Mouse (Mus musculus): ENCODE data around the gene Carmil1. TPM values are rescaled to one million over a fixed set of nuclear protein-coding genes. Genes with fewer than 3 reads are reported as not detected.
A peak's percentile ranks its signal among the peaks of the same experiment; 100 is the strongest.

The Carmil1 gene
- total and polyA plus RNA-seq, 2 experiments: 2.9 to 7.7 TPM

DNA sequence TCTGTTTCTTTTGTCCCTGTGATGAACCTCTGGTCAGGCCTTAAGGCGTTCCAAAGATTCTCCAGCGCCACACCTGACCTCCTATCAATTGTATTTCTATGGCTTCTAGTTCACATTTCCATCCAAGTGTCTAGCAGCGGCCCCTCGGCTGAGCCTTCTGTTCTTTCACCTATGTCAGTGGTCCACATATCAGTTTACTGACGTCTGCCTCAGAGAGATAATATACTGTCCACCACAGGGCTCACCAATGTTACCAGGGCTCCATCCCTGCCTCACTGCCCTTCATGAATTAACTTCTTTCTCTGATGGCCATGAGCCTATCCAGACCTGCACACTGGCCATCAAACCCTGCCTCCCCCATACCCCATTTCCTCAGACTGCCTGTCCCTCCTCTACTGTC lies 149.3 kb downstream of the Carmil1 start:
- Histone ChIP-seq H3K79me2 (ENCODE audit: control insufficient read depth, insufficient read depth, low read length) (no peaks in the 10 kb centered on the region), H3K9ac (ENCODE audit: low read depth, low read length) (no peak overlapping the region), H3K4me1 (ENCODE audit: control insufficient read depth, insufficient read depth, low read length) (no peaks in the 10 kb centered on the region), H3K4me3 (ENCODE audit: insufficient read depth, low read depth, low read length) (no peak overlapping the region), H3K36me3 (ENCODE audit: control insufficient read depth, insufficient read depth, low read length) (peaks cover 15% of the 10 kb centered on the region), H3K27ac (replicated peaks; ENCODE audit: insufficient read depth, low read depth, low read length) (no peak overlapping the region), H3K27me3 (ENCODE audit: control insufficient read depth, insufficient read depth, low read length) (no peaks in the 10 kb centered on the region)
- 96% methylated on average over 5 of the region's 5 CpGs for WGBS
- DNase-seq (ENCODE audit: extremely low read depth, low read depth, low spot score): no peak
- TF ChIP-seq POLR2A (IDR thresholded peaks at IDR 0.05; ENCODE audit: extremely low read depth, insufficient read depth, low read length) (no peak), CTCF (IDR thresholded peaks at IDR 0.05; ENCODE audit: low read depth, low read length) (no peak)

DNA sequence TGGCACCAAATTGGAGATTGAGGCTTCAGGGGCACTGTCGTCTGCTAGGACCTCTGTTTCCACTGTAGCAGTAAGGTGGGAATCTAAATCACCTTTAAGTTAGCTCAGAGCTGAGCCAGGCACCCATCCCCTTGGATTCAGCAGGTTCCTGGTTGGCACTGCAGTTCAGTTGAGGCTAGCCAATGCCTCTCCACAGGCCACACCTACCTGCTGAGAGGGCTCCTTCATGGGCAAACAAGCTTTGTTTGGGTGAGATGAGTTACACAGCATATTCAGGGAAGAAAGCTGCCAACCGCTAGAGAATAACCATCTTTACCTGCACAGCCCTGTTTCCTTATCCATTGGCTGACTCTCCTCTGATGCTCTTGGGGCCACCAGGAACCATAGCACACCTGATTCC lies 149.9 kb downstream of the Carmil1 start:
- Histone ChIP-seq H3K4me3 (ENCODE audit: insufficient read depth, low read depth, low read length) (no peak overlapping the region), H3K27ac (replicated peaks; ENCODE audit: insufficient read depth, low read depth, low read length) (no peak overlapping the region), H3K36me3 (ENCODE audit: control insufficient read depth, insufficient read depth, low read length) (peaks cover 15% of the 10 kb centered on the region), H3K9ac (ENCODE audit: low read depth, low read length) (no peak overlapping the region), H3K4me1 (ENCODE audit: control insufficient read depth, insufficient read depth, low read length) (no peaks in the 10 kb centered on the region), H3K27me3 (ENCODE audit: control insufficient read depth, insufficient read depth, low read length) (no peaks in the 10 kb centered on the region), H3K79me2 (ENCODE audit: control insufficient read depth, insufficient read depth, low read length) (no peaks in the 10 kb centered on the region)
- 98% methylated on average over 2 of the region's 2 CpGs for WGBS
- no peak for DNase-seq (ENCODE audit: extremely low read depth, low read depth, low spot score)
- TF ChIP-seq CTCF (IDR thresholded peaks at IDR 0.05; ENCODE audit: low read depth, low read length) (no peak), POLR2A (IDR thresholded peaks at IDR 0.05; ENCODE audit: extremely low read depth, insufficient read depth, low read length) (no peak)

DNA sequence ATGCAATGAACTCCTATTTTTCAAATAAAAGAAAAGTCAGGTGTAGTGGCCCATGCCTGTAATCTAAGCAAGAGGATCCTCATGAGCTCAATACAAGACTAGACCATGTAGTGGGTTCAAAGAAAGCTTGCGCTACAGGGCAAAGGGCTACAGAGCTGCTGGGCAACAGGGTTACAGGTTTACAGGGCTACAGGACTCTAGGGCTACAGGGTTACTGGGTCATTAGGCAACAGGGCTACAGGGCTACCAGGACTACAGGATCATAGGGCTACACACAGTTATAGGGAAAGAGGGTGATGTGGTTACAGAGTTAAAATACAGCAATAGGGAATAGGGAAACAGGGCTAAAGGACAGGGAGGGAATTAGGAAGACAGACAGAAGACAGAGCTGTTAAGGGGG lies 151.9 kb downstream of the Carmil1 start:
- TF ChIP-seq CTCF (IDR thresholded peaks at IDR 0.05; ENCODE audit: low read depth, low read length) (no peak), POLR2A (IDR thresholded peaks at IDR 0.05; ENCODE audit: extremely low read depth, insufficient read depth, low read length) (no peak)
- 70% methylated on average over 1 of the region's 1 CpGs for WGBS

DNA sequence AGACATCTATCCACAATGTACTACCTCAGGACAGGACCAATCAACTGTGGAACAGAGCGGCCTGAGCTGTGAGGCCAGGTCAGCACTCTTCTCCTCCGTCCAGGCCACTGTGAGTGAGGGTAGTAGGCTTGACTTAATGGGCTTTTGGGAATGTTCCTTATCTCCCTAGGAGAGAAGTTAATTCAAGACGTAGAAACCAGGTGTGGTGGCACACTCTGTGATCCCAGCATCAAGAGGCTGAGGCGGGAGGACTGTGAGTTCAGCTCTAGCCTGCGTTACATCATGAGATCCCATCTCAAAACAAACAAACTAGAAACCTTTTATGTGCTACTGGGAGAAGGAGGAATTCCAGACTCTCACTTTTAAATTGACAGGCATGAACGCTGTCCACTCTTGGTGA lies 154.7 kb downstream of the Carmil1 start:
- TF ChIP-seq CTCF (IDR thresholded peaks at IDR 0.05; ENCODE audit: low read depth, low read length) (no peak), POLR2A (IDR thresholded peaks at IDR 0.05; ENCODE audit: extremely low read depth, insufficient read depth, low read length) (no peak)
- Histone ChIP-seq H3K27me3 (ENCODE audit: control insufficient read depth, insufficient read depth, low read length) (no peaks in the 10 kb centered on the region), H3K4me1 (ENCODE audit: control insufficient read depth, insufficient read depth, low read length) (peaks cover 6% of the 10 kb centered on the region; the same call in 1 of the 2 replicates), H3K36me3 (ENCODE audit: control insufficient read depth, insufficient read depth, low read length) (peaks cover 17% of the 10 kb centered on the region), H3K79me2 (ENCODE audit: control insufficient read depth, insufficient read depth, low read length) (no peaks in the 10 kb centered on the region), H3K9ac (ENCODE audit: low read depth, low read length) (no peak overlapping the region), H3K27ac (replicated peaks; ENCODE audit: insufficient read depth, low read depth, low read length) (no peak overlapping the region), H3K4me3 (ENCODE audit: insufficient read depth, low read depth, low read length) (no peak overlapping the region)
- DNase-seq (ENCODE audit: extremely low read depth, low read depth, low spot score): no peak
- WGBS: 88% methylated on average over 6 of the region's 6 CpGs

More for the DNA sequence above, 151.9 kb downstream of the Carmil1 start:
- Histone ChIP-seq H3K27ac (replicated peaks; ENCODE audit: insufficient read depth, low read depth, low read length) (no peak overlapping the region), H3K79me2 (ENCODE audit: control insufficient read depth, insufficient read depth, low read length) (no peaks in the 10 kb centered on the region), H3K4me1 (ENCODE audit: control insufficient read depth, insufficient read depth, low read length) (no peaks in the 10 kb centered on the region), H3K27me3 (ENCODE audit: control insufficient read depth, insufficient read depth, low read length) (no peaks in the 10 kb centered on the region), H3K36me3 (ENCODE audit: control insufficient read depth, insufficient read depth, low read length) (peaks cover 11% of the 10 kb centered on the region; the same call in 1 of the 2 replicates), H3K4me3 (ENCODE audit: insufficient read depth, low read depth, low read length) (no peak overlapping the region), H3K9ac (ENCODE audit: low read depth, low read length) (no peak overlapping the region)
- peak; percentile 55 for DNase-seq (ENCODE audit: extremely low read depth, low read depth, low spot score)

DNA sequence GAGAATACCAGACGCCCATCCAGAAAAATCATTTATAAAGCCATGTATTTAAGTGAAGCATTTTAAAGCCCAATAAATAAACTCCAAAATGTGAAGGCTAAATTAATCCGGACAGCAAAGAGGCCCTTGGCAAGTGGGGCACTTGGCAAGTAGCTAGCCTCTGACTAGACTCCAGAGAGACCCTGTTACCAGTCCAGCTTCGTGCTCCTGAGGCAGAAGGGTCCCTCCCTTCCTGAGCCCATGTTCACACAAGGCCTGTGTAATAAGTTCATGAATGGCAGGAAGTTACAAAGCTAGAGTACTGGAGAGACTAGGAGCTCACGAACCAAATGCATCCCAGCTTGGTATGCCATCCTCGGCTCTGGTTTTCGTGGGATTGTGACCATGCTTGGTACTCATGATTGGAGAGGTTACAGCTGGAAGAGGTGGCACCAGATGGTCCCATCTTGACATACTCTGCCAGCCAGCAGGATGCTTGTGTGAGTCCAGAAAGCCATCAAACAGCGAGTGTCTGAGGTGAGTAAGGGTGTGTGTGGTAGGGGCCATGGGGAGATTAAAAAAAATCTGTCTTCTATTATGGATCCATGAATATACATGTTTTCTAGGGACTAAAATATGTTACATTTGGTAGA lies 163.3 kb downstream of the Carmil1 start:
- Histone ChIP-seq H3K36me3 (ENCODE audit: control insufficient read depth, insufficient read depth, low read length) (peaks cover 30% of the 10 kb centered on the region), H3K79me2 (ENCODE audit: control insufficient read depth, insufficient read depth, low read length) (no peaks in the 10 kb centered on the region), H3K9ac (ENCODE audit: low read depth, low read length) (no peak overlapping the region), H3K27ac (replicated peaks; ENCODE audit: insufficient read depth, low read depth, low read length) (no peak overlapping the region), H3K4me3 (ENCODE audit: insufficient read depth, low read depth, low read length) (no peak overlapping the region), H3K4me1 (ENCODE audit: control insufficient read depth, insufficient read depth, low read length) (no peaks in the 10 kb centered on the region), H3K27me3 (ENCODE audit: control insufficient read depth, insufficient read depth, low read length) (no peaks in the 10 kb centered on the region)
- 88% methylated on average over 7 of the region's 7 CpGs for WGBS
- TF ChIP-seq POLR2A (IDR thresholded peaks at IDR 0.05; ENCODE audit: extremely low read depth, insufficient read depth, low read length) (no peak), CTCF (IDR thresholded peaks at IDR 0.05; ENCODE audit: low read depth, low read length) (no peak)
- DNase-seq (ENCODE audit: extremely low read depth, low read depth, low spot score): no peak

DNA sequence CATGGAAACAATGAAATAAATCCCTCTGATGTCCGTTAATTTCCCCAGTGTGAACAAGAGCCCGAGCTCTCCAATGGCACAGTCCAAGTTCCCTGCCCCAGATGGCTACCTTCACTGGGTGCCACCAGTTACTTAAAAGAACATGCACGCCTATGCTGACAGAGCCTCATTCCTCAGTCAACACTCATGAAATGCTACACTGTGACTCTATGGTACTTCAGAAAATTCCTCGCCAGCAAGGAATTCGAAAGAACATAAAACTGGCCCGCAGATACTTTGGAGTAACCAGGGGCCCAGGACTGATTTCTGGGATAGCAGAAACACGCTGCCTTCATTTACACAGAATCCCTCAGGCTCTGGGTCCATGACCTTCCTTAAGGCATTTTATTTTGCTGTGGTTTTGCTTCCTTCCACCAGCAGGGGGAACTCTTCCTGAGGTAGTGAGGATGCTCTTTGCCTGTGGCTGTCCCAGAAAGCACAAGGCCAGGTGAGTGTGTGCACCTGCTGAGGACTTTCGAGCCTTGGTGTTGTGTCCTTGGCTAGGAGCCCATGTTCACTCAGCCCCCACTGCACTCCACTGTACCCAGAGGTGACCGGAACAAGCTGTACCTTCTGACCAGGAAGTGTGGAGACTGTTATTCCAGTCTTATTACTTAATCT lies 167.8 kb downstream of the Carmil1 start:
- no peak overlapping the region for H3K4me3 ChIP-seq (ENCODE audit: insufficient read depth, low read depth, low read length)
- no peaks in the 10 kb centered on the region for H3K79me2 ChIP-seq (ENCODE audit: control insufficient read depth, insufficient read depth, low read length)
- no peaks in the 10 kb centered on the region for H3K27me3 ChIP-seq (ENCODE audit: control insufficient read depth, insufficient read depth, low read length)
- TF ChIP-seq CTCF (IDR thresholded peaks at IDR 0.05; ENCODE audit: low read depth, low read length): peak; percentile 60
- no peak for TF ChIP-seq POLR2A (IDR thresholded peaks at IDR 0.05; ENCODE audit: extremely low read depth, insufficient read depth, low read length)
- H3K9ac ChIP-seq (ENCODE audit: low read depth, low read length): no peak overlapping the region
- peak; percentile 33 for DNase-seq (ENCODE audit: extremely low read depth, low read depth, low spot score)
- H3K4me1 ChIP-seq (ENCODE audit: control insufficient read depth, insufficient read depth, low read length): no peaks in the 10 kb centered on the region
- H3K36me3 ChIP-seq (ENCODE audit: control insufficient read depth, insufficient read depth, low read length): peaks cover 30% of the 10 kb centered on the region
- H3K27ac ChIP-seq (replicated peaks; ENCODE audit: insufficient read depth, low read depth, low read length): no peak overlapping the region
- 78% methylated on average over 9 of the region's 9 CpGs for WGBS

Data from liver, adult 2 months (tissue).